Mouse (Mus musculus) c-Kit-positive CD71-positive TER-119-negative erythroid progenitor cells, embryonic 14.5 days (primary cell): Measurements from ENCODE around the gene Zmiz1.

ENCODE experiments used
- DNase-seq: peaks from one replicate; pipeline ENCODE4 v3.0.0-alpha.2; 2013; ENCODE audit warnings: low read depth

The Zmiz1 gene

GRCm38 (mm10) chr14:25513496-25513895 lies 54.5 kb downstream of the Zmiz1 start:
- no peak for DNase-seq

- no peak for DNase-seq
Observed at GRCm38 (mm10) chr14:25514943-25515512, 56.0 kb downstream of the Zmiz1 start.

- no peak for DNase-seq
Observed at GRCm38 (mm10) chr14:25515924-25516323, 56.9 kb downstream of the Zmiz1 start.

- DNase-seq, result no peak
Observed at GRCm38 (mm10) chr14:25516640-25517591, 57.9 kb downstream of the Zmiz1 start.

GRCm38 (mm10) chr14:25518645-25519044 lies 59.7 kb downstream of the Zmiz1 start:
- DNase-seq, result no peak

GRCm38 (mm10) chr14:25519656-25520055 lies 60.7 kb downstream of the Zmiz1 start:
- no peak for DNase-seq

- no peak for DNase-seq
Observed at GRCm38 (mm10) chr14:25520589-25520988, 61.6 kb downstream of the Zmiz1 start.

GRCm38 (mm10) chr14:25520991-25521390 lies 62.0 kb downstream of the Zmiz1 start:
- DNase-seq, result no peak

- no peak for DNase-seq
Observed at GRCm38 (mm10) chr14:25521500-25521899, 62.5 kb downstream of the Zmiz1 start.

GRCm38 (mm10) chr14:25522415-25522814 lies 63.4 kb downstream of the Zmiz1 start:
- DNase-seq, result peak; percentile 89

GRCm38 (mm10) chr14:25523230-25524110 lies 64.5 kb downstream of the Zmiz1 start:
- DNase-seq, result no peak

GRCm38 (mm10) chr14:25524111-25524495 lies 65.1 kb downstream of the Zmiz1 start:
- peak; percentile 34 for DNase-seq

- peak; percentile 44 for DNase-seq
Observed at GRCm38 (mm10) chr14:25524884-25525283, 65.9 kb downstream of the Zmiz1 start.

GRCm38 (mm10) chr14:25525729-25526128 lies 66.7 kb downstream of the Zmiz1 start:
- no peak for DNase-seq

GRCm38 (mm10) chr14:25526872-25527271 lies 67.9 kb downstream of the Zmiz1 start:
- no peak for DNase-seq

GRCm38 (mm10) chr14:25527321-25527720 lies 68.3 kb downstream of the Zmiz1 start:
- DNase-seq, result peak; percentile 40

- DNase-seq, result no peak
Observed at GRCm38 (mm10) chr14:25530342-25530741, 71.4 kb downstream of the Zmiz1 start.

- no peak for DNase-seq
Observed at GRCm38 (mm10) chr14:25530815-25531214, 71.8 kb downstream of the Zmiz1 start.

- DNase-seq, result no peak
Observed at GRCm38 (mm10) chr14:25533010-25533409, 74.0 kb downstream of the Zmiz1 start.

- no peak for DNase-seq
Observed at GRCm38 (mm10) chr14:25533631-25534395, 74.8 kb downstream of the Zmiz1 start.

GRCm38 (mm10) chr14:25534396-25534769 lies 75.4 kb downstream of the Zmiz1 start:
- no peak for DNase-seq
